In genomic region chr2:158477640-158478039, GRCm38 (mm10) we compare ENCODE assay signal across 36 mouse cellular contexts. TPM values are rescaled to one million over a fixed set of nuclear protein-coding genes. Genes with fewer than 3 reads are reported as not detected.
"Had no signal": no experiment of that assay in that cellular context is flagged by ENCODE, and none has a peak within 500 bp of the region (broad histone marks: within the 10 kb centered on the region; RNA-seq: fewer than 3 reads in every experiment).

No protein-coding gene starts in this region.

- H3K4me2 ChIP-seq: embryonic facial prominence, embryonic 12.5 days; embryonic facial prominence, embryonic 13.5 days; embryonic facial prominence, embryonic 15.5 days; forebrain, embryonic 12.5 days; forebrain, embryonic 13.5 days; forebrain, embryonic 15.5 days had no signal

- H3K9ac ChIP-seq: embryonic facial prominence, embryonic 12.5 days; embryonic facial prominence, embryonic 13.5 days; embryonic facial prominence, embryonic 15.5 days; forebrain, embryonic 12.5 days; forebrain, embryonic 13.5 days; forebrain, embryonic 15.5 days; forebrain, postnatal 0 days had no signal

- DNase-seq: cerebellum, postnatal 10 days; cerebellum, postnatal 14 days; cerebellum, postnatal 25 days; cerebellum, postnatal 36 days; embryo, embryonic 11 days; forebrain, postnatal 0 days; gastrocnemius, adult 2 months; gastrocnemius, postnatal 10 days; gastrocnemius, postnatal 14 days; gastrocnemius, postnatal 25 days; gastrocnemius, postnatal 36 days; heart, adult 11 months; heart, adult 18-20 months; heart, adult 2 months had no signal

- H3K27me3 ChIP-seq: embryonic facial prominence, embryonic 12.5 days; embryonic facial prominence, embryonic 13.5 days; embryonic facial prominence, embryonic 15.5 days; forebrain, embryonic 12.5 days; forebrain, embryonic 13.5 days; forebrain, embryonic 15.5 days had no signal

- H3K27ac ChIP-seq: embryonic facial prominence, embryonic 10.5 days; embryonic facial prominence, embryonic 12.5 days; embryonic facial prominence, embryonic 13.5 days; embryonic facial prominence, embryonic 15.5 days; forebrain, embryonic 10.5 days; forebrain, embryonic 12.5 days; forebrain, embryonic 13.5 days; forebrain, embryonic 15.5 days; gastrocnemius, adult 2 months; heart, adult 2 months; heart, embryonic 10.5 days had no signal

- H3K9me3 ChIP-seq: embryonic facial prominence, embryonic 10.5 days; embryonic facial prominence, embryonic 12.5 days; embryonic facial prominence, embryonic 13.5 days; embryonic facial prominence, embryonic 15.5 days; forebrain, embryonic 10.5 days; forebrain, embryonic 12.5 days; forebrain, embryonic 13.5 days; forebrain, embryonic 15.5 days; heart, embryonic 10.5 days had no signal

- H3K4me3 ChIP-seq: embryonic facial prominence, embryonic 10.5 days; embryonic facial prominence, embryonic 12.5 days; embryonic facial prominence, embryonic 13.5 days; embryonic facial prominence, embryonic 15.5 days; erythroblast, embryonic 14.5 days; forebrain, embryonic 10.5 days; forebrain, embryonic 12.5 days; forebrain, embryonic 13.5 days; forebrain, embryonic 15.5 days; gastrocnemius, adult 2 months; heart, adult 2 months; heart, embryonic 10.5 days had no signal

- H3K4me1 ChIP-seq: embryonic facial prominence, embryonic 10.5 days; embryonic facial prominence, embryonic 12.5 days; embryonic facial prominence, embryonic 13.5 days; embryonic facial prominence, embryonic 15.5 days; forebrain, embryonic 10.5 days; forebrain, embryonic 12.5 days; forebrain, embryonic 13.5 days; forebrain, embryonic 15.5 days; heart, embryonic 10.5 days had no signal

- ATAC-seq: forebrain, embryonic 13.5 days; forebrain, embryonic 14.5 days; forebrain, embryonic 15.5 days; forebrain, embryonic 16.5 days; forebrain, postnatal 0 days had no signal

RNA-seq across cellular contexts. Expression of gene Adig, which starts 24.8 kb away (rescaled TPM):
- total RNA-seq: common myeloid progenitor, adult 5-6 weeks; forebrain, postnatal 0 days; granulocyte monocyte progenitor cell, adult 5-6 weeks had no signal
- polyA plus RNA-seq: cortical plate, adult 2 months; embryonic facial prominence, embryonic 10.5 days; embryonic facial prominence, embryonic 11.5 days; embryonic facial prominence, embryonic 12.5 days; embryonic facial prominence, embryonic 13.5 days; erythroblast, embryonic 14.5 days; forebrain, embryonic 10.5 days; forebrain, embryonic 11.5 days; forebrain, embryonic 12.5 days; forebrain, embryonic 13.5 days; forebrain, embryonic 14.5 days; forebrain, embryonic 15.5 days; forebrain, embryonic 16.5 days; forebrain, postnatal 0 days; frontal cortex, adult 2 months; heart, embryonic 10.5 days had no signal

RNA-seq across cellular contexts. Expression of gene Arhgap40, which starts 35.0 kb away (rescaled TPM):
- total RNA-seq: common myeloid progenitor, adult 5-6 weeks; gastrocnemius, adult 18-20 months; gastrocnemius, adult 8-10 months; gastrocnemius, postnatal 10 days; gastrocnemius, postnatal 14 days; gastrocnemius, postnatal 25 days; gastrocnemius, postnatal 36 days; gastrocnemius, postnatal 4 days; granulocyte monocyte progenitor cell, adult 5-6 weeks; heart, adult 18-20 months; heart, adult 2 months; heart, adult 8-10 months had no signal
- polyA plus RNA-seq: erythroblast, embryonic 14.5 days; heart, embryonic 10.5 days had no signal
